Mouse (Mus musculus): ENCODE measurements around the gene Zfp36. TPM values are rescaled to one million over a fixed set of nuclear protein-coding genes. Genes with fewer than 3 reads are reported as not detected.

Zfp36 gene
- 39.0 and 42.8 TPM in 2 replicates for total RNA-seq (2014; fragmentation: Nextera tagmentation)
- 20.4 and 21.3 TPM in 2 replicates for total RNA-seq (2017)
- polyA plus RNA-seq (2012), result 25.5 and 28.3 TPM in 2 replicates

DNA sequence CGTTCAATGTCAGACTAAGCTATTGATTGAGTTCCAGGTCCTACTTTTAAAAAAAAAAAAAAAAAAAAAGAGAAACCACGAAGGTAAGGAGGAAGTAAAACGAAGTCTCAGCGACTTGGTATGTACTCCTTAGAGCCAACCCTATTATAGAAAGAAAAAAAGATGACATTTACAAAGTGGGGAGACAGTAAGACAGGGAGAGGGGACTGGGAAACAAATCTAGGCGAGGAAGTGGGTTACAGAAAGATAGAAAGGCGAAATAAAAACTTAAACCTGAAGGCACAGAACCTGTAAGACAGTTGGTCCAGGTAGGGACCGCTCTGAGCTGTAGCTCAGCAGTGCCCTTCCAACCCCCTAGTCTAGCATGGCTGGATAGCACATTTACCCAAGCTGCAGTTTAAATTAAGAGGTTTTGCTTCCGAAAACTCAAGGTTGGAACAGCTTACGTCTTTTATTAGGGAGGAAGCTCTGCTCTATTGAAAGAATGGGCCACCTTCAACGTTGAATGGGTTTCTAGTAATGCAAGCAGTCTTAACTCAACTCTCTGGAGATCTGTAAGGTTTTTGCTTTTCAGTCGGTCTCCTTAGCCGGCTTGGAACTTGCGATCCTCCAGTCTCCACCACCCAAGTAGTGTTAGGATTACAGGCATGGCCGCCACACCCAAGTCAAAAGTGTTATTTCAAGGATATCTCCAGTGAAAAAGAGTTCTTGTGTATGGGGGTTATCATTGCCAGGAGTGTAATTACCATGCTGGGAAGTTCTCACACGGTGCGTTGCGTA lies at the start of gene Zfp36:
Gene Zfp36 (minus strand): TSS at position 17 of the 780 bp plus-strand sequence.
- Histone ChIP-seq H3K9me3 (replicated peaks) (no peaks in the 10 kb centered on the region), H3K27me3 (ENCODE audit: insufficient read depth, low read length) (no peaks in the 10 kb centered on the region), H3K36me3 (replicated peaks) (peaks cover 33% of the 10 kb centered on the region), H3K4me3 (ENCODE audit: low read depth, low read length) (peak within 1 kb of the TSS; percentile 83), H3K4me1 (ENCODE audit: insufficient read depth, low read depth, low read length) (peaks cover 90% of the 10 kb centered on the region)
- ATAC-seq (ENCODE audit: extremely low read depth, insufficient number of reproducible peaks, low FRiP score, poor library complexity, severe bottlenecking) (no peak), DNase-seq (ENCODE audit: low spot score) (no peak)
- TF ChIP-seq TAL1 (conservative IDR thresholded peaks at IDR 0.05; ENCODE audit: low read depth, low read length), result no peak
- no peak for TF ChIP-seq POLR2AphosphoS5 (IDR thresholded peaks at IDR 0.05; ENCODE audit: insufficient replicate concordance, low read depth, low read length)
- TF ChIP-seq CTCF (IDR thresholded peaks at IDR 0.05; ENCODE audit: low read depth, low read length), result no peak
- TF ChIP-seq GATA1 (IDR thresholded peaks at IDR 0.05; ENCODE audit: borderline replicate concordance, low read length), result no peak
- no peak for TF ChIP-seq GATA2 (IDR thresholded peaks at IDR 0.05; ENCODE audit: borderline replicate concordance, low read depth, low read length)

DNA sequence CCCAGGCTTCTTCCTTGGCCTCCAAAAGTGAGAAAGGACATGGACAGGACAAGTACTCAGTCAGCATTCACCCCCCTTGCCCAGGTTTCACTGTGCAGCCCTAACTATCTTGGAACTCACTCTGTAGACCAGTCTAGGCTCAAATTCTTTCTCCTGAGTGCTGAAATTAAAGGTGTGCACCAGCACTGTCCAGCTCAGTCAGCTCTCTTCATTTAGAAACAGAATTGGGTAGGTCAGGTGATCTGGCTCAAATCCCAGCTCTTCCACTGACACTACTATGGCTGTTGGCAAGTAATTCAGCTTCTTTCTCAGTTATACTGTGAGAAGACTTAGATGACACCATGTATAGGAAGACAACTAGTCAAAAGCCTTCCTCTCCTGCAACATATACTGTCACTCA lies 47.7 kb upstream of the Zfp36 start:
- H3K4me1 ChIP-seq (ENCODE audit: insufficient read depth, low read depth, low read length), result peaks cover 27% of the 10 kb centered on the region
- DNase-seq (ENCODE audit: low spot score), result no peak
- no peak for TF ChIP-seq POLR2AphosphoS5 (IDR thresholded peaks at IDR 0.05; ENCODE audit: insufficient replicate concordance, low read depth, low read length)
- no peak for TF ChIP-seq GATA1 (IDR thresholded peaks at IDR 0.05; ENCODE audit: borderline replicate concordance, low read length)
- TF ChIP-seq TAL1 (conservative IDR thresholded peaks at IDR 0.05; ENCODE audit: low read depth, low read length), result no peak
- no peak for TF ChIP-seq CTCF (IDR thresholded peaks at IDR 0.05; ENCODE audit: low read depth, low read length)
- no peak for TF ChIP-seq GATA2 (IDR thresholded peaks at IDR 0.05; ENCODE audit: borderline replicate concordance, low read depth, low read length)
- no peak for ATAC-seq (ENCODE audit: extremely low read depth, insufficient number of reproducible peaks, low FRiP score, poor library complexity, severe bottlenecking)
- H3K9me3 ChIP-seq (replicated peaks), result no peaks in the 10 kb centered on the region
- peaks cover 62% of the 10 kb centered on the region for H3K36me3 ChIP-seq (replicated peaks)
- H3K4me3 ChIP-seq (ENCODE audit: low read depth, low read length), result no peak overlapping the region
- H3K27me3 ChIP-seq (ENCODE audit: insufficient read depth, low read length), result no peaks in the 10 kb centered on the region

DNA sequence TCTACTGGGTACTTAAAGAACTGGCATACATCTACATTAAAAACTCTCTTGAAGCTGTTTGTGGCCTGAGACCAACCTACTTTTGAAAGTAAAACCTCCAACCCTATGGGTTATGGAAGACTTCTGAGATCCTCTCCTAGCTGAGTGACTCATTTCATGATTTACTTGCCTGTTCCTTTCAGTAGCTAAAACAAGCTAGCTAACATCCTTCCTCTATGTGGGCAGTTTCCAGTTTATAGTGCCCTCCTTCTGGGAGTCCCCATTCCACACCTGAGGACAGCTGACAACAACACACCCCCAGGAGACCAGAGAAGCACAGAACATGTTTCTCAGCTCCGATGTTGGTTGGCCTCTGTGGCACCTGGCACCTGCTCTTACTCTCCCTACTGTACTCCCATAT lies 43.0 kb upstream of the Zfp36 start:
- DNase-seq (ENCODE audit: low spot score), result no peak
- Histone ChIP-seq H3K27me3 (ENCODE audit: insufficient read depth, low read length) (no peaks in the 10 kb centered on the region), H3K36me3 (replicated peaks) (peaks cover 85% of the 10 kb centered on the region), H3K4me1 (ENCODE audit: insufficient read depth, low read depth, low read length) (no peaks in the 10 kb centered on the region; the same call in 1 of the 2 replicates), H3K4me3 (ENCODE audit: low read depth, low read length) (peak overlapping the region; percentile 10; the same call in 1 of the 2 replicates), H3K9me3 (replicated peaks) (no peaks in the 10 kb centered on the region)
- no peak for ATAC-seq (ENCODE audit: extremely low read depth, insufficient number of reproducible peaks, low FRiP score, poor library complexity, severe bottlenecking)
- TF ChIP-seq POLR2AphosphoS5 (IDR thresholded peaks at IDR 0.05; ENCODE audit: insufficient replicate concordance, low read depth, low read length) (no peak), GATA2 (IDR thresholded peaks at IDR 0.05; ENCODE audit: borderline replicate concordance, low read depth, low read length) (no peak), TAL1 (conservative IDR thresholded peaks at IDR 0.05; ENCODE audit: low read depth, low read length) (no peak), GATA1 (IDR thresholded peaks at IDR 0.05; ENCODE audit: borderline replicate concordance, low read length) (no peak), CTCF (IDR thresholded peaks at IDR 0.05; ENCODE audit: low read depth, low read length) (no peak)

DNA sequence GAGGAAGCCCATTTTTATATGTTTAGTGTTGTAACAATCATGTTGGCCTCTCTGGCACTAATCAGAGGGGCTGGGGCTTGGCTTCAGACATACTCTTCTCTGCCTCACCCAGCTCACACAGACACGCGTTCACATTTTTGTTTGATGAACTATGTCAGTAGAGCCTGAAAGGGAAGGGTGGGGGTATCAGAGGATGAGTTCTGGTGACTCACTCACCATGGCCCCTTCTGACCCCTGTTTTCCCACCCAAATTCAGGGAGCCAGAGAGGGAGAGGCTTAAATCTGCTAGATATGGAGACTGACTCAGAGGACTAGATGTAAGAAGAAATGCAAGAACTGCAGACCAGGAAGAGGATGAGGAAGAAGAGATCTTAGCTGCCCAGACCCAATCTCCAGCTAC lies 39.4 kb upstream of the Zfp36 start:
- no peaks in the 10 kb centered on the region; the same call in 1 of the 2 replicates for H3K4me1 ChIP-seq (ENCODE audit: insufficient read depth, low read depth, low read length)
- DNase-seq (ENCODE audit: low spot score) (no peak), ATAC-seq (ENCODE audit: extremely low read depth, insufficient number of reproducible peaks, low FRiP score, poor library complexity, severe bottlenecking) (no peak)
- no peaks in the 10 kb centered on the region for H3K27me3 ChIP-seq (ENCODE audit: insufficient read depth, low read length)
- no peak for TF ChIP-seq GATA1 (IDR thresholded peaks at IDR 0.05; ENCODE audit: borderline replicate concordance, low read length)
- TF ChIP-seq CTCF (IDR thresholded peaks at IDR 0.05; ENCODE audit: low read depth, low read length), result no peak
- no peak for TF ChIP-seq POLR2AphosphoS5 (IDR thresholded peaks at IDR 0.05; ENCODE audit: insufficient replicate concordance, low read depth, low read length)
- no peak for TF ChIP-seq TAL1 (conservative IDR thresholded peaks at IDR 0.05; ENCODE audit: low read depth, low read length)
- TF ChIP-seq GATA2 (IDR thresholded peaks at IDR 0.05; ENCODE audit: borderline replicate concordance, low read depth, low read length), result no peak
- no peaks in the 10 kb centered on the region for H3K9me3 ChIP-seq (replicated peaks)
- no peak overlapping the region for H3K4me3 ChIP-seq (ENCODE audit: low read depth, low read length)
- peaks cover 94% of the 10 kb centered on the region for H3K36me3 ChIP-seq (replicated peaks)

DNA sequence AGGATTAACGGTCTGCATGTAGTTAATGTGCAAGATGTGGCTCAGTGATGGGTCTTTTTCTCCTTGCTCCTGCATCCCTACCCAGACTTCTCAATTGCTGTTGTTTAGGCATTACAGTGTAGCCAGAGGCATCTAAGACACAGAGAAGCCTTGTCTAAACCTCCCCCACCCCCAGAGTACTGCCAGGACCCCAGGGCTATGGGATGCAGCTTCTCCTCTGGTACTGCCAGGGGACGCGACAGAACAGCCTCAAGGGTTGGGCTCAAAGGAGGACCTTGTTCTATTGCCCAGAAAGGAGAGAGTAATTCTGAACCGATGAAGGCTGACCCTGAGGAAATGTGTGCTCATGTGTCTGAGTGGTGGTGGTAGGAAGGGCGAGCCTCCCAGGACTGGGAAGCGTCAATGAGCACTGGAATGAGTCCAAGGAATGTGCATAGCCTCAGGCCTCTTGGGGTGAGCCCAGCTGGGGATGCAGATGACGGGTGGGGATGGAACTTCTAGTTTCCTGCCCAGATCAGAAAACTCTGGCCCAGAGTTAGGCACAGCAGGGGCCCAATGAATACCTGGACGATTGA lies 38.1 kb upstream of the Zfp36 start:
- H3K36me3 ChIP-seq (replicated peaks), result peaks cover 94% of the 10 kb centered on the region

DNA sequence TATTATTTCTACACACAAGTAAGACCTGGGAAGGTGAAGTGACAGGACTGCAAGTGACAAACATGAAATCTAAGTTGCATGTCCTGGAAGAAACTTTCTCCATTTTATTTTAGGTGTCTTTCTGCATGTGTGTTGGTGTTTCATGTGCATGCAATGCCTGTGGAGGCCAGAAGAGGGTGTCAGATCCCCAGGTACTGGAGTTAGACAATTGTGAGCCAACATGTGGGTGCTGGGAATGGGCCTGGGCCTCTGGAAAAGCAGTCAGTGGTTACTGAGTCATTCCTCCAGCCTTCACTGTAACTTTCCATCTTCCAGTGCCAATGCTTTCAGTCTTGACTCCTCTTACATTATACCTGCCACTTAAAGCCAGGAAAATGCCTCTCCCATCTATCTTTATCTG lies 37.3 kb upstream of the Zfp36 start:
- Histone ChIP-seq H3K4me1 (ENCODE audit: insufficient read depth, low read depth, low read length) (no peaks in the 10 kb centered on the region; the same call in 1 of the 2 replicates), H3K27me3 (ENCODE audit: insufficient read depth, low read length) (no peaks in the 10 kb centered on the region), H3K36me3 (replicated peaks) (peaks cover 94% of the 10 kb centered on the region), H3K9me3 (replicated peaks) (no peaks in the 10 kb centered on the region), H3K4me3 (ENCODE audit: low read depth, low read length) (no peak overlapping the region)
- DNase-seq (ENCODE audit: low spot score) (no peak), ATAC-seq (ENCODE audit: extremely low read depth, insufficient number of reproducible peaks, low FRiP score, poor library complexity, severe bottlenecking) (no peak)
- TF ChIP-seq CTCF (IDR thresholded peaks at IDR 0.05; ENCODE audit: low read depth, low read length) (no peak), GATA2 (IDR thresholded peaks at IDR 0.05; ENCODE audit: borderline replicate concordance, low read depth, low read length) (no peak), GATA1 (IDR thresholded peaks at IDR 0.05; ENCODE audit: borderline replicate concordance, low read length) (no peak)

More for the DNA sequence above, 38.1 kb upstream of the Zfp36 start:
- DNase-seq (ENCODE audit: low spot score) (no peak), ATAC-seq (ENCODE audit: extremely low read depth, insufficient number of reproducible peaks, low FRiP score, poor library complexity, severe bottlenecking) (no peak)
- Histone ChIP-seq H3K9me3 (replicated peaks) (no peaks in the 10 kb centered on the region), H3K4me1 (ENCODE audit: insufficient read depth, low read depth, low read length) (no peaks in the 10 kb centered on the region; the same call in 1 of the 2 replicates), H3K4me3 (ENCODE audit: low read depth, low read length) (no peak overlapping the region), H3K27me3 (ENCODE audit: insufficient read depth, low read length) (no peaks in the 10 kb centered on the region)
- TF ChIP-seq TAL1 (conservative IDR thresholded peaks at IDR 0.05; ENCODE audit: low read depth, low read length), result no peak
- no peak for TF ChIP-seq POLR2AphosphoS5 (IDR thresholded peaks at IDR 0.05; ENCODE audit: insufficient replicate concordance, low read depth, low read length)
- no peak for TF ChIP-seq GATA1 (IDR thresholded peaks at IDR 0.05; ENCODE audit: borderline replicate concordance, low read length)
- TF ChIP-seq CTCF (IDR thresholded peaks at IDR 0.05; ENCODE audit: low read depth, low read length), result no peak
- TF ChIP-seq GATA2 (IDR thresholded peaks at IDR 0.05; ENCODE audit: borderline replicate concordance, low read depth, low read length), result no peak

Measured in G1E (cell line).